Mouse (Mus musculus) ES-E14 (cell line): ENCODE measurements around the gene a.

Experiments
- CHD2 ChIP-seq: IDR thresholded peaks from 2 replicates; pipeline ENCODE4 v1.6.1; 2014; ENCODE audit warnings: mild to moderate bottlenecking, low read depth, low read length, inconsistent platforms
- HCFC1 ChIP-seq: IDR thresholded peaks from 2 replicates; pipeline ENCODE4 v1.6.1; 2012; ENCODE audit warnings: low read length, inconsistent platforms, borderline replicate concordance; ENCODE audit not compliant: insufficient read depth
- MAFK ChIP-seq: IDR thresholded peaks from 2 replicates; pipeline ENCODE4 v1.6.1; 2014; ENCODE audit warnings: mild to moderate bottlenecking, low read depth, low read length, inconsistent platforms; ENCODE audit not compliant: insufficient read depth
- ZC3H11A ChIP-seq: IDR thresholded peaks from 2 replicates; pipeline ENCODE4 v1.6.1; 2012; ENCODE audit warnings: low read depth, mild to moderate bottlenecking, inconsistent platforms, low read length, borderline replicate concordance
- ZNF384 ChIP-seq: IDR thresholded peaks from 2 replicates; pipeline ENCODE4 v1.6.1; 2012; ENCODE audit warnings: low read depth, low read length, inconsistent platforms

GRCm38 (mm10) chr2:154916547-154916946, 125.3 kb downstream of the a start:
- TF ChIP-seq HCFC1 (no peak), CHD2 (no peak), ZNF384 (no peak), MAFK (no peak), ZC3H11A (no peak)
